Mouse (Mus musculus) retina, postnatal 1 day (tissue): ENCODE results near the gene Dlgap4.

Source experiments
- DNase-seq: peaks from one replicate; pipeline ENCODE4 v3.0.0-alpha.2; 2012

Dlgap4 gene

DNA sequence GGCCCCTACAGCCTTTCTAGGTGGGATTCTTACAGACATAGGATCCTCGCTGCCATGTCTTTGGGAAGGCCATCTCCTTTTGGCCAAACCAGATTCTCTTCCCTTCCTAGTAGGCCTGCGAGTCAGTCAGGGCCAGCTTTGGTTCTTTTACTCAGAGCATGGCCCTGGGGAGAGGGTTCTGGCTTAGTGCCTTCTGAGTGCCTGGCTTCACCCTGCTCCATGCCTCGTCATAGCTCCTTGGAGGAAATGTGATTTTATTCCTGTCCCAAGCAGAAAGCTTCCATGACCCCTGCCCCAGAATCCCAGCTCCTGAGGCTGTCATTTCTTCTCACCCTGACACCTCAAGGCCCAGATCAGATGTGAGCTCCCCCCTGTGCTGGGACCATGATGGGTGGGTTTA lies 133.8 kb downstream of the Dlgap4 start:
- DNase-seq = no peak

DNA sequence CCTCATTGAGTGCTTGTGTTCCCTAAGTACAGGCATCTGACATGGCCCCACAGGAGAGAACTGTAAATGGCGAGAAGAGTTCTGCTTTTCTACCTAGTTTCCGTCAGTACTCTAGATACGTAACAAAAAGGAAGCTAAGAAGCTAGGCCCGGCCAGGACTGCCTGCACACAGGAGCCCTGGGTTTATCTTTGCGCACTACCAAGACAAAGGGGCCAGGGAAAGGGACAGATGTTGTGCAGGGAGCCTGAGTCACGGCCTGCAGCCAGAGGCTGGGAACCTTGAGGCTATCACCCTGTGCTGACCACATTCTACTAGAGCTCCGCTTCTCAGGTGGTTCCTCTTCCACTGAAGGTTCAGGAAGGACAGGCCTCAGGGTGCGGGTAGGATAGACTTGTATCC lies 136.2 kb downstream of the Dlgap4 start:
- no peak for DNase-seq

DNA sequence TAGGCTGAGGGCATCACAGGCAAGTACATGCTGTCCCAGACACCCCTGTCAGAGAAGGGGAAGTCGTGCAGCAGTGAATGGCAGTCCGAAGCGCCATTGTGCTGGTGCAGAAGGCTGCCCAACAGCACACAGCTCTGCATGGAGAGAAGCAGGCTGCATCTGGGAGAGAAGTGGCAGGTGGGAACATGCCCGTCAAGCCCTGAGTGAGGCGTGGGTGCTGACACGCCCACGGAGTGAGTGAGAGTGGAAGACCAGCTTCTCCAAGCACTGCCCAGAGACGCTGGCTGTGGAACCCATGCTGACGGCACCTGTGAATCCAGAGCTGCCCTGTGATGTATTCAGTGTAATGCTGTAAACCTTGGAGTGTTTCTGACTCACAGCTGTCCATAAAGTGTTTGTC lies 143.4 kb downstream of the Dlgap4 start:
- no peak for DNase-seq

DNA sequence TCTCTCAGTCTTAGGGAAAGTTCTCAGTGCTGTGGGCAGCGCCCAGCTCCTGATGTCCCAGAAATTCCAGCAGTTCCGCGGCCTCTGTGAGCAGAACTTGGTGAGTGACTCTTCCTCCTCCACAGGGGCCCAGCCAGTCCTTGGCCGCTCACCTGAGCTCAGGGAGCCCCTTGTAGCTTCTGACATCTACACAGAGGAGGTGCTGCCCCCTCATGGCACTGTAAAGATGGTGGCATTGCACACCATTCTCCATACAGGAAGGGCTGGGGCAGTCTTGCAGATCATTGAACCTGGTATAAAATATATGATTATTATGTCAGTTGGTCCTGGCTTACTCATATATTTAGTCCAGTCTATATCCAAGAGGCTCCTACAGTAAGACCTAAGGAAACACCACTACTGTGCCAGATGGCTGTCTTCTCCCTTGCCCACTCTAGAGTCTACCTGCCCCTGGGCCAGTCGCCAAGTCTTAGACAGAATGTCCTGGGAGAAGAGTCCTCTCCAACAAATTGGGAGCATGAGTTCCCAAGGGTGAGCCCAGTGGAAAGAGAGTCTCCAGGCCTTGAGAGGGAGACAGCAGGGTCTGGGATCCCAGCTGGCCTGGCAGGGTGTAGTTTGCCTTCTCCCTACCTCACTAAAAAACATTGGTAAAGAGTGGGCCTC lies 147.5 kb downstream of the Dlgap4 start:
- DNase-seq = no peak

DNA sequence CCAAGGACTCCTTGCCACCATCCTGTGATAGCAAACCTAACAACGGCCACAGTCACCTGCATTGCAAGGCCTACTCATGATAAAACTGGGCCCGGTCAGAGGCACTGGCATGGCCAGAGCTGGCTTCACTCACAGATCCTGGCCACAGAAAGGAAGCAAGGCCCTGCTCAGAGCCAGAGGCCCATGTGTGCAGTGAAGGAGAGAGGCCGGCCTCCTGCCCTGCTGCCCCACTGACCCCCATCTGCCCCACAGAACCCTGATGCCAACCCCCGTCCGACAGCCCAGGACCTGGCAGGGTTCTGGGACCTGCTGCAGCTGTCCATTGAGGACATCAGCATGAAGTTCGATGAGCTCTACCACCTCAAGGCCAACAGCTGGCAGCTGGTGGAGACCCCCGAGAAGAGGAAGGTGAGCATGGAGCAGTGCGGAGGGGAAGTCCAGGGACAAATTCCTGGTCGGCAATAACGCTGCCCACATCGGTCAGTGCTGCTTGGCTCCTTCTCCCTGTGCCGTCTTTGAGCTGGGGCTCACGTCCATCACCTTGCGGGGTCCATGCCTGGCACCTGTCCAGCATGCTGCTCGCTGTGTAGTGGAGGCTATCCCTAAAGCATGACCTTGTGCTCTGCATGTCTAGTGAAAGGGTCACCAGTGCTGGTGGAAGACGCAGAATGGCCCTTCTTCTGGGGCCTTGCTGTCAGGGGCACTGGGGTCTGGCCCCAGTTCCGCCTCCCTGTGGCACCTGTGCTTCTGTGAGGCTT lies 148.2 kb downstream of the Dlgap4 start:
- no peak for DNase-seq

DNA sequence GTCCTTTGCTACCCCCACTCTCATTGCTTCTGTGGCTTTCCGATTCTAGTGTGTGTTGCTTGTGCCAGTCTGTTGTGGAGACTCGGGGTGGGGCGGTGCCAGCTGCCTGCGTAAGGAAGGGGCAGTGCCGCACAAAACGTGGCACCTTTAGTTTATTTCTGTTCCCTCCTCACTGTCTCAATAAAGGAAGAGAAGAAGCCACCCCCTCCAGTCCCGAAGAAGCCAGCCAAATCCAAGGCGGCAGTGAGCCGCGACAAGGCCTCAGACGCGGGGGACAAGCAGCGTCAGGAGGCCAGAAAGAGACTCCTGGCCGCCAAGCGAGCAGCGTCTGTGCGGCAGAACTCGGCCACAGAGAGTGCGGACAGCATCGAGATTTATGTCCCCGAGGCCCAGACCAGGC lies 149.0 kb downstream of the Dlgap4 start:
- DNase-seq = no peak

DNA sequence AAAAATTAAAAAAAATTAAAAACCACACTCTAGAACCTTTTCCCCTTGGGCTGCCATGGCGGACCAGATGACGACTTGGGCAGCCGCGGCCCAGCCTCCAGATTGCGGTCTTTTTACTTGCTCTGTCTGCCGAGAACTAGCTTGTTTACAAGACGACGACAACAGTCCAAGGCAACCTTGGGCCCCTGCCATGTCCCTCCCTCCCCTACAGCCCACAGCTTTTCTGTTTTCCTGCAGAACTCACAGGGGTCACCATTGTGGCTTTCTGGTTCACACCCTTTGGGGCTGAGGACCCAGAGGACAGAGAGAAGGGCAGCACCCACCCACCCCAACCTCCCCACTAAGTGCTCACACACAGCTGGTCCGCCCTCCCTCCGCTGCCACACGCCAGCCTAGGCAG lies 149.6 kb downstream of the Dlgap4 start:
- DNase-seq = no peak

DNA sequence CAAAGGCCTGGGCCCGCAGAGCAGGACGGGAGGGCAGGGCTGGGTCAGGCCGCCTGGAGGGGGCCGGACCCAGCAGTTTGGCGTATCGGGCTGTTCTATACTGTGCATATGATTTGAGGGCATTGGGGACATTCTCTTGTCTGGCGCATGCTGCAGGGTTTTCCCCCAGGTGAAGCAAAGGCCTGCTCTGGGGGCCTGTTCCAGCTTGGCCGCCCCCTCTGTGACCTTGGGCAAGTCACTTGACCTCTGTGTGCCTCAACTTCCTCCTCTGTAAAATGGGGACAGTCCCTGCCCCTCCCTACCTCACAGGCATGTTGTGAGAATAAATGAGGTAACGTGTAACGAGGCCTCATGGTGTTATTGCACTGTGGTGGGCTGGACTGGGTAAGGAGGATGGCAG lies 150.5 kb downstream of the Dlgap4 start:
- no peak for DNase-seq

DNA sequence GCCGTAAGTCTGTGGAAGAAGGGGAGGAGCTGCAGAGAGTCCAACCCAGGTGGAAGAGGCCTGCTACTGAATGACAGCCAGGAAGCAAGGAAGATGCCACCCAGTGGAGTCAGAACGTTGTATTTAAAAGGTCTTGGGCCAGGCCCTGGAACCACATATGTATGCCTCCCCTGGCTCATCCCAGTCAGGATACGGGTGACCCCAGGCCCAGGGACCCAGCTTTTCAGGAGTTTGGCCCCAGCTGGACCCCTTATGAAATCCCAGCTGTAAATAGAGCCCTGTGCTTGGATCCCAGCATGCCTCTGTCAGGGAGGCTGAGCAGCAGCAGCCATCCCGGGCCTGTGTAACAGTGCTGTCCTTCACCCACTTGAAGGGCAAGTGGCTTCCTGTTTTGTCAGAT lies 151.2 kb downstream of the Dlgap4 start:
- DNase-seq = peak; percentile 16

DNA sequence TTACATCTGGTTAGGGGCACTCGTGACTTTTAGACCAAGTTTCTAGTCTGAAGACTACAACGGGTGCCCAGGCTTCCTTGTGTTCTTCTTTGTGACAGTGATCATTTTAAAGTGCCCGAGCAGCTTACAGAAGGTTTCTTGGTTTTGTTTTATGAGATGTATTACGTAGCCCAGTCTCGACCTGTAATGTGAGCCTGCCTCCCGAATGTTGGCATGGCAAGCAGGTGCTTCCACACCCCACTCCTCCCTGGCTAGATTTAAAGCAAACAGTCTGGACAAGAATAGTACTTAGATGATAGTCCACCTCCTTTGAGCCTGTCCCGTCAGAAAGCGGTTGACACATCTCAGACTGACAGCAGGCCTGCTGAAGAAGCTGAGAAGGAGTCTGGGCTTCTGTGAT lies 152.1 kb downstream of the Dlgap4 start:
- no peak for DNase-seq

DNA sequence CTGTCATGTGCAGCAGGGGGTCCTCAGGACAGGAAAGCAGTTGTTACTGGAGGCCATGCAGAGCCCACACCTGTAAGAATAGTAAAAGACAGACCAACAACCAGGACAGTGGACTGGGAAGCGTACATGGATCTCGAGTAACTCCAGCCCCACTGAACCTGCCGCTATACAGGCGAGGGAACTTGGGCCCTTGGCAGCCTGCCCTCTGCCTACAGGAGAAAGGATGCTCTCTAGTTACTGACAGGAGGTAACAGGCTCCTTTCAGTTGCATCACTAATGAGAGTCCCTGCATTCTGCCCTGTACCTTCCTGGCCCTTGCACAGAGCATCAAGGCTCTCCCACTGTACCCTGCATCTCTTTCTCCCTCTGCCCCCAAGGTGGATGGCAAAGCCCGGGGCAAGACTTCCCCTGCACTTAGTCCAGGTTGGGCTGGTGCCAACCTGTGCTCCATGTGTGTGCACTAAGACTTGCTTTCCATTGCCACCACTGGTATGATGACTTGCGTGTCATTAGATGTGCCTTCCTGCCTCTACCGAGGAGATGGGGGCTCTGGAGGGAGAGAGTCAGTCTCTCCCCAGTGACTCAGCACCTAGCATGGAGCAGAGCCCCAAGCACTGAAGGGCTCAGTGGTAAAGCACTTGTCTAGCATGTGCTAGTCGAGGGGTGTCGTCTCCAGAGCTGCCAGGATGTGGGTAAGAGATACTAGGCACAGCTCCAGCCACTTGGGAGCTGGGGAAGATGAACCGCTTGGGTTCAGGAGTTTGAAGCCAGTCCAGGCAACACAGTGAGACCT lies 152.9 kb downstream of the Dlgap4 start:
- DNase-seq = no peak

DNA sequence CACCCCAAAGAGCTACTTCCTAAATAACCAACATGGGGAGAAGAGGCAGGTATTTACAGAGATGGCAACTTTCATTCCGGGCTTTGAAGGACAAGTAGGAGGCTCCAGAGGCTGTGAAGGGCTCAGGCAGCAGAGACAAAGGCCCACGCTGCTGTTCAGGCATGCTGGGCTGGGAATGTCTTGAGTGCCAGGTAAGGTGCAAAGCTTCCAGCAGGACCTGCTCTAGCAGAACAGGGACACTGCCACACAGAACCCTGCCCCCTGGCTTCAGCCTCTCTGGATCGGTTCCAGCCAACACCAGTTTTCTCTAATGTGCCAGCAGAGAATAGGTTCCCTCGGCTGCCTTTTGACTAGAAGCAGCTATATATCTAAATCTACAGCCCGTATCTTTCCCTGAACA lies 153.6 kb downstream of the Dlgap4 start:
- DNase-seq = no peak

DNA sequence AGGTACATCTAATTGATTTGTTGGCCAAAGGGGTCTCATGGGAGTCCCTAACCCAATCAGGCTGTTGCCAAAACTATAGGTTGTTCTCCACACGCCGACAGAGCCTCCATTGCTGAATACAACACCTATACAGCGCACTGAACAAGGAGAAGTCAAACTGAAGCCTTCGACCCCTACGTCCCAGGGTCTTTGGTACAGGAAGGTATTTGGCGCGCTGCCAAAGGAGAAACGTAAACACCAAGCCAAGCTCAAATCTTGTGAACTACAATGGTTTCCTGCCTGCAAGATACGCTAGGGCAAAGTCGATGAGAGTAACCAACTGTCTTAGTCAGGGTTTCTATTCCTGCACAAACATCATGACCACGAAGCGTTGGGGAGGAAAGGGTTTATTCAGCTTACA lies 155.8 kb downstream of the Dlgap4 start:
- no peak for DNase-seq

DNA sequence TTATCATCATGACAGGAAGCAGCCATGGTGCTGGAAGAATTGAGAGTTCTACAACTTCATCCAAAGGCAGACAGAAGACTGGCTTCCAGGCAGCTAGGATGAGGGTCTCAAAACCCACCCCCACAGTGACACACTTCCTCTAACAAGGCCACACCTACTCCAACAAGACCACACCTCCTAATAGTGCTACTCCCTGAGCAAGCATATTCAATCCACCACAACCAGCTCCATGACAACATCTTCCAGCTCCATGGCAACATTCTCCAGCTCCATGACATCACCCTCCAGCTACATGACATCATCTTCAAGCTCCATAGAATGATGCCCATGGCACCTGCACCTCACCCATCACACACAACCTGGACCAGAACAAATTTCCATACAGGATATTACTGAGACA lies 160.0 kb downstream of the Dlgap4 start:
- DNase-seq = peak; percentile 22

DNA sequence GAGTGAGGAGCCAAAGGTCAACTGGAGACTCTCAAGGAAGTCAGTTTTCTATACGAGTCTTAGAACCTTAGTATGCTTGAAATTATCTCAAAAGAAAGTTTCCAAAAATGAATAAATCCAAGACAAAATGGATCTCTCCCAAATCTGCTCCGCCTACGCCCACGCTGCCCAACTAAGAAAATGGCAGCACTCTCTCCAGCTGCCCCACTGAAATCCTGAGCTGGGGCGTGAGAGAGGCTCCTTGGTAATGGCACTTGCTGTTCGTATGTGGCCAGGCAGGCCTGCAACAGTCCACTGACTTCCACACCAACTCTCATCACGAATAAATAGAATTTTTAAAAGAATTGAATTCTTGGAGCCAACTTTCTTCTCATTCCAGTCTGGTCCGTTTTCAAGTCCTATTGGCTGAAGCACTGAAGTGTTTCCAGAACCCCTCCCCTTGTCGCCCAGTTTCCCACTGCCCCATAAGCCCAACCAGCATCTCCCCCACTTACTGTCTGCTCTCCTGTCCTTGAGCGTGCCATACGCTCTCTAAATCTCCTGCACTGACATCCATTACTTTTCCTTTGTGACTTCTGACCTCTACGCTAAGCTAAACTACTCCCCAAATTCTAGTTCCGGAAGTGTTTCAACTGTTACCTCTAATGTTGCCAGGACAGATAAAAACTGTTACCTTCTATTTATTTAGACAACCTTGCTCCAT lies 160.7 kb downstream of the Dlgap4 start:
- DNase-seq = no peak

DNA sequence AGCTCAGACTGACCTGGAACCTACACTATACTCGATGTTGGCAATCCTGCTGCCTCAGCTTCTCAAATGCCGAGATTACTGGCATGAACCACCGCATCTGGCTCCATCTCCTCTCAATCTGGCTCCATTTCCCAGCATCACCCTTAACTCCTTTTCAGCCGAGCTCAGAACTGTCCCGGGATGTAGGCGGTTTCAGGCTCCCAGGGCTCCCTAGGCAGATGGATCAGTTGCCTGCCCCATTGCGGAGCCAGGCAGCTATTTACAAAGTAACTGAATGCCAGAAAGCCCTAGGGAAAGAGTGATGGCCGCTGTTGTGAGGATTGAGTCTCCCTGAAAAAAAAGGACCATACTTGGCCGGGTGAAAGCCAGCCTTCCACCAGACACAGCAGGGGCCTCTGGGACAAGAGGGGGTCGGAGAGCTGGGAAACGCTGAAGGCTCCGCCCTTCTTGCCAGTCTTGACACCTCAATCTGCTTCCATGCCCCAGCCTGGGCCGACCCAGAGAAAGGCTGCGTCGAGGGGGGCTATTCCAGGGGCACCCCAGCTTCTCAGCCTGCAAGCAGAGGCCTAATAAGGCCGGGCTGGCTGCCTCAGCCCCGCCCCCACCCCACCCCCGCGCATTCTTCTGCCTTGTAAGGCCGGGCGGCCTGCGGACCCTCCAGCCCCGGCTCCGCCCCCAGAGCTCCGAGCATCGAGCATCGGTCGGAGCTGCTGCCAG lies 161.4 kb downstream of the Dlgap4 start, which contains the start of gene Myl9:
TSS of gene Myl9 (plus strand) at position 683 of the 717 bp plus-strand sequence.
- peak; percentile 83 for DNase-seq

DNA sequence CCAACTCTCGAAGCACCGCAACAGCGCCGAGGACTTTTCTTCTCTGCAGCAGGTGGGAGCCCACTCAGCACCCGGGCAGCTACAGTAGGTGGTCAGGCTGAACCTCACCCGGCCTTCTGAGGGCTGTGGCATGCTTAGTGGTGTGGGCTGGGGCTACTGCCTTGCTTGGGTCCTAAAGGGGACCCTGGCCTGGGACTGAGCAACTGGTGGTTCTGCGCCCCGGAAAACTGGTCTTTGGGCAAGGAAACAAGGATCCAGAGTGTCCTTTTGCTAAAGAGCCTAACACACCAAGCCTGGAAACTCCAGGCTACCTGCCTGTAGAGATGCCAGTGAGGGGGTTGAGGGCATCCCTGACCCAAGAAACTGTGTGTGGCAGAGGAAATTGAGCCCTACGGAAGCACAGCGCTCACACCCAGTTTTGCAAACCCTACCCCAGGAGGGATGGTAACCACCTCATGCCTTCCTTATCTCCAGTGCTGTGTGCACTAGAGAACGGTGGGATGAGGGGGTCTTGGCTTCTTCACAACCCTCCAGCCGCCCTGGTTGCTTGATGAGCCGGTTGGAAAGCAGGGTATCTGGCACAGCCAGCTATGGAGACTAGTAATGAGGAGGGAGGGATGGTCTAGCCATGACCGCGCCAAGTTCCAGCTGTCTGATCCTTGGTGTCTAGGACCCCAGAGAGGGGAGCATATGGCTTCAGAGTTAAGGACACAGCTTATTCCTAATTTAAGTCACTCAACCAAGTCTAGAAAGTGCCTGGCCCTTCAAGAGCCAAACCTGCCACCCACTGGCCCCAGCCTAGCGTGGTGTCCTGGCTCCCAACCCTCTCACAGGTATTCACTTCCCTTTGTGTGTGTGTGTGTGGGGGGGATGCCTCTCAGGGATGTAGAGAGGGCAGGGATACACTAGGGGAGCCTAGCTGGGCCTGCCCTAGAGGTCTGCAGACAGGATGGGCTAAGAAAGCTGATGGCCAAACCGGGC lies 162.2 kb downstream of the Dlgap4 start:
- DNase-seq = no peak

DNA sequence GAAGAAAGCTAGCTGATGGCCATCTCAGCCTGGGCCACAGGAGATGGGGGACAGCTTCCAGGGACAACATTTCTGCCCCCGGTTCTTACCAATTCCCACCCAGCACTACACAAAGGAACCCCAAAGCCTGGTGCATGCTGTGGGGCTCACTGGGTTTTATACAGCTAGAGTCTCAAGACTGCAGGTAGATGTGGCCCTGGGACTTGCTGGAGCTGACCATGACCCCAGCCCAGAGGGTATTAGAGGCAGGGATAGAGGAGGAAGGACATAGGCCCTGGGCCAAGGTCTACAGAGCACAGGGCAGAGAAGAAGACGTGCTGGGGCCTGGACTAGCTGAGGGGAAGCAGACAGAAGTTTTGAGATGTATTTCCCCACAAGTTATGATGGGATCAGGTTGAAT lies 163.4 kb downstream of the Dlgap4 start:
- DNase-seq = no peak

DNA sequence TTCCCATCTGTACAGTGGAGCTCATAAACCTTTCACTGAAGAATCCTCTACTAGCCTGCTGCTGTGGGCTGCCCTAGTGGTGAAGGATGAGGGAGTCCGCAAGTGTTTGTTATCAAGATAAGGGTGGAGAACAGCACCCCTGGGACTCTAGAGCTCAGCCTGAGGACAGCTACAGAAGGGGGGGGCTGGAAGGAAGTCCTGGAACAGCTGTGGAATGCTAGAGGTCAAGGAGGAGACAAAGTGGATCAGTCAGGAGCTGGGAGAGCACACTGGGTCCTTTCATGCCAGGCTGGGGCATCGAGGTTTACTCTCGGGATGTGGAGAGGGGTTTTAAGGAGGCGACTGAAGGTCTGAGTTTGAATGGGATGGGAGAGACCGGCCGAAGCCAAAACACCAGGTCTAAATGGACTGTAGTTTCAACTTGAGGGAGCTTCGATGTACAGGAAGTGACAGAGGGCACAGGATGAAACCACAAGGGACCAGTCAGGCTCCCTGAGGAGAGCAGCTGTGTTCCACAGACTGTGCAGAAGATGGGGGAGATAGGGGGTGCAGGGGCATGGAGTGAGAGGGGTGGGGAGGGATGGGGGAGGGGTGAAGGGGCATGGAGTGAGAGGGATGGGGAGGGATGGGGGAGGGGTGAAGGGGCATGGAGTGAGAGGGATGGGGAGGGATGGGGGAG lies 164.0 kb downstream of the Dlgap4 start:
- DNase-seq = peak; percentile 11

DNA sequence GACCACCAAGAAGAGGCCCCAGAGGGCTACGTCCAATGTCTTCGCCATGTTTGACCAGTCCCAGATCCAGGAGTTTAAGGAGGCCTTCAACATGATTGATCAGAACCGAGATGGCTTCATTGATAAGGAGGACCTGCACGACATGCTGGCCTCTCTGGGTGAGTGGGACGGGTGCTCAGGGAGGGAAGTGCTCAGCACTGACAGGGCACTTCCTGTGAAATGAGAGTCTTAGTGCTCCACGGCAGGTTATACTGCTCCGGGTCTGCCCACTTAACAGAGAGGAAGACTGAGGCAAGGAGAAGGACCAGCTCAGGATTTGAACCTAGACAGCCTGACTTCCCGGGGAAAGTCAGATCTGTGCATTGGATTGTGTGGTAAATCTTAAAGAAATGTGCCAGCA lies 165.1 kb downstream of the Dlgap4 start:
- no peak for DNase-seq

DNA sequence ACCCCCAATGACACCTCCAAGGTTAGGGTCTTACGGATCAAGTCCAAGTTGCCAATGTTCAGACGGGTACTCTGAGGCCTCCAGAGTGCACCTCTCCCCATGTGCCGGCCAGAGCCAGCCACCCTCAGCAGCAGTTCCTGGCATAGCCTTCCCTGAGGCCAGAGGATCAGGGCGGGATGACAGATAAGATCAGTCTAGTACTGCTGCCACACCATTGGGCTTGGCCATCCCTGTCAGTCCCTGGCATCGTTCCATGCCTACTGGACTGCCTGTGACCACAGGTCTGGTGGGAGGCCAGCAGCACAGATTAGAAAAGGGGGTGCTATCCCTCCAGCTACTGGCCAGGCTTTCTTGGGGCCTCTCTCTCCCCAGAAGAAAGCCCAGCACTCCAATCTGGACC lies 165.5 kb downstream of the Dlgap4 start:
- DNase-seq = peak; percentile 12
